Mouse (Mus musculus) heart, adult 11 months (tissue): ENCODE results near the gene Map3k19.

Source experiments
- DNase-seq: peaks from one replicate; pipeline ENCODE4 v3.0.0; 2022

Gene Map3k19

DNA sequence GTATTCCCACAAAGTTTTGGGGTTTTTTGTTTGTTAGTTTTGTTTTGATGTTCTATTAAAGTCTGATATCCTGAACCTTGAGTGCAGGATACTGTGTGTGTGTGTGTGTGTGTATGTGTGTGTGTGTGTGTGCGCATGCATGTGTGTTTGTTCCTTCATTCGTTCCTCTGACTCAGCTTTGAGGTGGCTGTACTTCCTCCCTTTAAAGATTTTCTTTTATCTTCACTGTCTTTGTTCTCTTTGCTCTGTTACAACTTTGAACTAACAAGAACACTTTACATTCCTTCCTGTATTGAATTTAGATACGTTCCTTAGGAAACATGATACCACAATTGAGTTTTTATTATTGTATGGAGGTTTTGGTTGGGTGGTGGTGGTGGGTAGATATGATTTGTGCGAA lies 58.5 kb downstream of the Map3k19 start:
- DNase-seq, result peak; percentile 1

DNA sequence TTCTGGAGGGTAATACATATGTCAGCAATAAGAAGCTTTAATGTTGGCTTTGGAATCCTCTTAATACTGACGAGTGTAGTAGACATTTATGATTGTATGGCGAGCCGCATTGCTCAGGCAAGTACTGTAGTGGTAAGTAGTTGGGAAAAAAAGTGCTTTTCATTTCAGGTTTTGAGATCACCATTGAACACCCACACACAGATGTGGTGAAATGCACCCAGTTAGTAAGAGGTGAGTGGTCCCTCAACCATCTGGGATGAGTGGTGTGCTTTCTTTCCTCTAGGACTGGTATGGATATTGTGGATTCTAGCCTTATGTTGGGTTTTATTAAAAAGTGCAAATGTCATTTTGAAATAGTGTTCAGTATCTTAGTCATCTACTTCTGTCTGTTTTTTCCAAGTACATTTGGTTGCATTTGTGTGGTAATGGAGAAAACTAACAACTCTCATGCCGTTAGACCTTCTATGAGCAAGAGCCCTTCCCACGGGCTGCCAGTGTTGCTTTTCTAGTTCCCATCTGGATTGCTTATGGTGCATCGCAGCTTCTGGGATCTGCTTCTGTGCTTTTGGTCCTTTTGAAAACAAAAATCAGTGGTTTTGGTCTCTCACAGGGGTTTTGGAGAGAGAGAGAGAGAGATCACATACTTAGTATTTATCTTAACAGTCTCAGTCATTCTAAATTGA lies 59.6 kb downstream of the Map3k19 start:
- peak; percentile 12 for DNase-seq

DNA sequence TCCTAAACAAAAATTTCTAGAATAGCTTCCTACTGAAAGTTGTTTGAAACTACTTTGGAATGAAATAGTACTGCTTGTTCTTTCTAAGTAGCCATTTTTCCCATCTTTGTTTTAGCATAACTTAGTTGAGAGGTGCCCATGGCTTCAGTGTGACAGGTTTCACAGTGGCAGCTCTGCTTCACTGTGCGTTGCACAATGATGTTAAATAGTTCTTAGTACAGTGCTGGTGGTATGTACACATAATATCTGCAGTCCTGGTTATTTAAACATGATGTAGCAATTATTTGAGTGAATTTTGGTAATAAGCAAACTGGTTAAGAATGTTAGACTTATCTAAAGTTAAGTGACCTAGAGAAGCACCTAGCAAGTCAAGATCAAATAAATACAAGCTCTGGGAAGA lies 61.4 kb downstream of the Map3k19 start:
- peak; percentile 19 for DNase-seq

DNA sequence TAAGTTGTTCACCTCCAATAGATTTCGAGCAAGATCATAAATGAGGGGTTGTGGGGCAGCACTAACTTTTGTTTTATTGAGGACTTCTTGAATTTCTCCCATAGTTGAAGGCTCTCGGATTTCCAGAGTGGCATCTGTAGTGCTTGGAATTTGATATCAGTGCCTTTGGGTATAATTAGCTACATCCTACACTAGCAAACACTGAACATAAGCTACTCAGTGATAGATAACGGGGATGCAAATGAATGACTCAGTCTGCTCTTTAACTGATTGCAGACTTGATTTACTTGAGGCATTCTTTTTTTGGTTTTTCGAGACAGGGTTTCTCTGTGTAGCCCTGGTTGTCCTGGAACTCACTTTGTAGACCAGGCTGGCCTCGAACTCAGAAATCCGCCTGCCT lies 65.9 kb downstream of the Map3k19 start:
- DNase-seq, result no peak

DNA sequence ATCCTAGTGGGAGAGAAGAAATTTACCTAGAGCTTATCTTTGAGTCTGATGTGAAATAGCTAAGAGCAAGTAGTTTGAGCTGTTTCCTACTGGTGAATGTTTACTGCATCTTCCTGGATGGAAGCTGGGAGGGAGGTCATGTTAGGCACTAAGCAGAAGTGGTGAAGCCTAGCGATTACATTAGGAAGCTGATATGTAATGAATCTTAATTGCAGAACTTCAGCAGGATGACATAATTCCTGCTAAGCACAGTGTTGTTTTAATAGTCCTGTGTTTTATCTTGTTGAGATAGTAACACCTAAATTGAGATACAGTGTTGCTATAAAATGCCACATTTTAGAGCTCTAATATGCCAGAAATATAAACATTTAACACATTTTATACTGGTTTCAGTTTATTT lies 68.9 kb downstream of the Map3k19 start:
- peak; percentile 44 for DNase-seq

DNA sequence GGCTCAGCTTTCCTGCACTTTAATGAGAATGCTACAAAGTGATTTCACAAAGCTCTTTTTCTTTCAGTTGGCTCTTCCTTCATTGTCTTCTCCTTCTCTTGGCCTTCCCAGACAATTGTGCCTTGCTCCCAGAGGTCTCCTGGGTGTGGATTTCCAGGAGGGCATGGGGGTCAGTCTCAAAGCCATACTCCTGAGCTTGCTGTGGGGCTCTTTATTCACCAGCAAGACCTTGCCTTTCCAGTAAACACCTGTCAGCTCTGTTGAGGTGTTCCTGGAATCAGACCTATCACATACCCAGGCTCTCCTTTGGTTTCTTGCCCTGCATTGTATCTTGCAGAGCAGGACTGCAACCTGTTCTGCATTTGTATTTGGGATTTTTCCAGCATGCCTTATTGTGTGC lies 71.0 kb downstream of the Map3k19 start:
- peak; percentile 61 for DNase-seq

DNA sequence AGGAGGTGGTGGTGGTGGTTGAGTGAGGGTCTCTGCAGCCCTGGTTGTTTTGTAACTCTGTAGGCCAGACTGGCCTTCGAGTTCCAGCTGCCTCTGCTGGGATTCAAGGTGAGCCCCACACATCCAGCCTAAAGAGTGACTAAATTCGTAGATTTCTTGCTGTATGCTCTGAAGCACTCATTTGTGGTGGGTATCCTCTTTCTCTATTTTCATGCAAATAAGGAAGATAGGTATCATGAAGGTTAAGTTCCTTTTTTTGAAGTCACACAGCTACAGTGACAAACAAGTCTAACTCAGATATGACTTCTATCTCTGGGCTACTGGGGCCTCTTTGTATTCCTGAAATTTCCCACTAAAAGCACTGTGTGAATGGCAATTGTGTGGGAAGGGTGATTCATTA lies 74.0 kb downstream of the Map3k19 start:
- DNase-seq, result peak; percentile 9

DNA sequence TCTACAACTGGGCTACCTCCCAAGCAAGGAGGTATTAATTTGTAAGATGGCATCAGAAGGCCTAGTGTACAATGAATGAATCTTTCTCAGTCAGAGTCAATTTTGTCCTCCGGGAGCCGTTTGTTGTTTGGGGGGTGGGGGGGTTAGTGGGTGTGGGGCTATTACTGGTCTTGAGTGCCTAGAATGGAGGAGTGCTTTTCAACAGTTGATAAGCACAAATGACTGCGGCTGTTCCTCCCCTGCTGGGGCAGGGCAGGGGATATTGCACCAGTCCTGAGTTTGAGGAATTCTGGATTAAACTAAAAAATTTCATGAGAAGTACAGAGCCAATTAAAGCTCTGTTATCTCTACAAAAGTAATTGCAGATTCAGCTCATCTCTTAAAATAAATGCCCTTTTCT lies 74.7 kb downstream of the Map3k19 start:
- peak; percentile 57 for DNase-seq

DNA sequence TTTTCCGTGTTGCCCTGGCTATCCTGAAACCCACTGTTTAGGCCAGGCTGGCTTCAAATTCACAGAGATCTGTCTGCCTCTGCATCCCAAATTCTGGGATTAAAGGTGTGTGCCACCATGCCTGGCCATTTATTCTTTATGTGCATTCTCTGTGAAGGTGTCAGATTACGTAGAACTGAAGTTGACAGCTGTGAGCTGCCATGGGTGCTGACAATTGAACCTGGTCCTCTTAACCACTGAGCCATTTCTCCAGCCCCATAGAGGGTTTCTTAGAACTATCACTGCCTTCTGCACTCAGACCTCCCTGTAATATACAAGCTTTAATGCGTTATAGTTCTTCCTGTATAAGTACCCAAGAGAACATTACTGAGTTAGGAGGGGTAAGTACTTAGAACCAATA lies 76.2 kb downstream of the Map3k19 start:
- peak; percentile 69 for DNase-seq

DNA sequence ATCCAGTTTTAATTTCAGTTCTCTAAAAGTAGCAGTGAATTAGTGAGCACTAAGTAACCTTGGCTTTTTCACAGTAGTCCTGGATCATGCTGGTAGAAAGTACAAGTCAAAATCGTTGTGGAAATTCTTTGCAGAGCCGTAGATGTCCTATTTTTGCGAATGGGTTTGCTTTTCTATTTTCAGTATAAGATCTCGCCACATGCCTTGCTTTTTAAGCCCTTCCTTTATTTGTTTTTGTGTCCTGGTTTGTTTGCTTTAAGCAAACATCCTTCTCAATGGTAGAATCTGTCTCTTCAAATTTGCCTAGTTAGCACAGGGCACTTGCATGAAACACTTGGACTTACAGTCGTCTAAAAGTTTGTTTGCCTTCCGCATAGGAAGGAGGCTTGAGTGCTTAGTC lies 78.6 kb downstream of the Map3k19 start:
- peak; percentile 8 for DNase-seq

DNA sequence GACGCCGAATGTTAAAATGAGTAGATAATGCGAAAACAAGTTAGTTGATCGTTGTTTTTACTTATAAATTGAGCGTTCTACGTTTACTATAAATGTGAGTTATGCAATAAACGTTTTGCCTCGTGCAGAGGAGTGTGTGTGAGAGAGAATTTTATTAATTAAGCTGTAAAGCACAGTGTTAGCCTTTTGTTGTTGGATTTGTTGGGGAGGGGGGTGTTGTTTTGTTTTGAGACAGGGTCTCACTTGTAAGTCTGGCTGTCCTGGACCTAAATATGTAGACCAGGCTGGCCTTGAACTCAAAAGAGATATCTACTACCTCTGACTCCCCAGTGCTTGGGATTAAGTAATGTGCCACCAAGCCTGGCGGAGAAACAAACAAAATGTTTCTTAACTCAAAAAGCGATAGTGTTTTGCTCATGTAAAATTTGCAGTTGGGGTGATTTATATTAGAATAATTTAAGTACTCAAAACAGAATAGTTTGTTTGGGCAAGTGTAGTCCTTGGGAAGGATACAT lies 79.6 kb downstream of the Map3k19 start:
- peak; percentile 36 for DNase-seq

DNA sequence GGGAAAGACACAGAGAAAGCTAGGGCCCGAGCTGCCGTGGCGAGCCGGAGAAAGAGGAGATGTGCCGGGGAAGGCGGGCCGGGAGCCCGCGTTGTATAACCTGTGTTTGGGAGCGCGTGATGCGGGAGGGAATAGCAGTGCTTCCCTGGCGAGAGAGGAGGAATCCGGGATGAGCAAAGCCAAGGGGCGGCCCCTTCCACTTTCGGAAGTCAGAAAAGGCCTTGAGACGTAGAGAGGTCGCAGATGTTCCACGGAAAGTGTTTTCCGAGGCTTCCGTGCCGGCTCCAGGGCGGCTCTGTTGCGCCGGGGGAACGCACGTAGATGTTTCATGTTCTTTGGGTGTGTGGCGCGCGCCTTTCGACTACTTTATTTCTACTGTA lies 80.3 kb downstream of the Map3k19 start:
- no peak for DNase-seq

DNA sequence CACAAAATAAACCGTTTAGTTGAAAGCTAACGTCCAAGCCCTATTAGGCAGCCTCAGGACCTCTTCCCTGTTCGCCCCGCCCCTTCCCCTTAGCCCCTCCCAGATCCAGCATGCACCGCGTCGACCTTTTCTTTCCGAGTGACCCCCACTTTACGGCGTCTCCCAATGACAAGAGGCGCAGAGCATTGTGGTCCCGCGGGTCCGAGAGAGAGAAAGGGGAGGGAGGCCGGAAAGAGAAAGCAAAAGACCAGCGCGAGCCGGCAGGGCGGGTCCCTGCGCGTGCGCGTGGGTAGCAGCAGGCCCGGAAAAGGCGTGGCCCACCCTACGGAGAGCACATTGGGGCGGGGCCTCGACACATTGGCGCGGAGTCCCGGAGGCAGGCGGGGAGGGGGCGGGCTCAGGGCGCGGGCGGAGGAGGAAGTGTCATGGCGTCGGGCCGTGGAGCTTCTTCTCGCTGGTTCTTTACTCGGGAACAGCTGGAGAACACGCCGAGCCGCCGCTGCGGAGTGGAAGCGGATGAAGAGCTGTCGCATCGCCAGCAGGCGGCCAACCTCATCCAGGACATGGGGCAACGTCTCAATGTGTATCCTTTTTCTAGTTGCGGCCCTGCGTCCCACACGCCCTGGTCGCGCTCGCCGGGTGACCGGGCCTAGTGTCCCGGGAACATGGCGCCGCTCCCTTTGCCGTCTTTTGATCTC lies 80.9 kb downstream of the Map3k19 start, which contains the start of gene Ccnt2:
Ccnt2 (plus strand) TSS at position 362 of the 698 bp plus-strand sequence.
- DNase-seq, result peak; percentile 100

DNA sequence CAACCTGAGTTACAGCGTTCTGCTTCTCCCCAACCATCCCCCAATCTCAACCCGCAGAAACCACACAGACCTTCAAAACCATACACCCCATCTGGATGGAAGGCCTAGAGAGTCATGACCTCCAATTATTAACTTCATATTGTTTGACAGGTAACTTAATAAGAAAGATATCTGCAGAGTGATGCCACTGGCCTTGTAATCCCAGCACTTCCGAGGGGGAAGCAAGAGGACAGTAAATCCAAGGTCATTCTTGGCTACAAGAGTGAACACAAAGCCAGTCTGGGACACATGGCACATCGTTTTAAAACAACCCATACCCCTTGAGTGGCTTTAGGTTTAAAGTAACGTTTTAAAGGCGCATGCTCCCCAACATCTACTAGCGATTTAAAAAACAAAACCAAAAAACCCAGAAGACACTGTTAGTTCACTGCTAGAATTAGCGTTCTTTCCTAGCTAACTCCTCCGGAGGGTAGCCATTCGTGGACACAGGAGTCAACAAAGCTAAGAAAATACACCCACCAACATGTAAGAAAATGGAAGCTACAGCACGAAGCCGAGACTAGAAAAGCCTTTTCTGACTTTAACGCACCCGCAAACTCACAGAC lies 81.5 kb downstream of the Map3k19 start:
- peak; percentile 92 for DNase-seq

DNA sequence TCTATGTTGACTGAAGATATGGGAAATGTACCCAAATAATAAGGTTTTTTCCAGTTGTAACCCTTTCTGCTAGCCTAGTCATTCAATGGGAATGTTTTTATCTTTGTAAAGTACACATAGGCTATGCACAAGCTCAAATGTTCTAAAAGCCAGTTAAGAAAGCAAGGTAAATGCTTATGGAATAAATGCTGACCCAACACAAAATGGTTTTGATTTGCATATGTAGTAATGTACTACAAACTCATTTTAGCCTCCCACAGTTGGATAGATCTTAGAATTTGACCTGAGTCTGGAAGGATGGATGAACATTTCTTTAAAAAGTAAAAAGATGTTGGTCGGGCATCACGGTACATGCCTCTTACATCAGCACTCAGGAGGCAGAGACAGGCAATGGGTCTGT lies 88.1 kb downstream of the Map3k19 start:
- DNase-seq, result no peak

DNA sequence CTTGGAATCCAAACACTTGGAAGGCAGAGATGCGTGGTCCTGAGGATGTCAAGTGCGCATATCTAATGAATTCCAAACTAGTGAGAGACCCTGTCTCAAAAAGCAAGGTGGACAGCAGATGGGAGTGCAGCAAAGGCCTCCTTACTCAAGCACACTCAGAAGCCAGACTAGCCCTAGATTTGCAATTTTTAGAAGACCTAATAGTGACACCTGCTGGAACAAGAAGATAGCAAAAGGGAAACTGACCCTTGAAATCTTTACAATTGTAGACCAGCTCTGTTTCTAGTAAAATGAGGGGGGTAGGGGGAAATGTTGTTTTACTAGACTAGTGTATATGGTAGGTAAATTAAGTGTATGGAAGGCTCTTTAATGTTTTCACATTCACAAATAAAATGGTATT lies 89.4 kb downstream of the Map3k19 start:
- peak; percentile 61 for DNase-seq
